Mouse (Mus musculus) kidney, embryonic 16.5 days (tissue): ENCODE data around the gene Fgfr2. TPM values are rescaled to one million over a fixed set of nuclear protein-coding genes. Genes with fewer than 3 reads are reported as not detected.

ENCODE experiments used
- ATAC-seq: fragments of 200-750 bp; cut with Nextera tagmentation; 2 replicates; pipeline ENCODE4 v1.8.0; 2017; ENCODE audit warnings: moderate TSS enrichment; ENCODE audit not compliant: low FRiP score, low TSS enrichment
- H3K27ac ChIP-seq: fragments of 300-500 bp; sonication (generic); 2 replicates; pipeline ENCODE4 v1.5.1; 2014; ENCODE audit warnings: low read length
- H3K27me3 ChIP-seq: fragments of 300-500 bp; sonication (generic); 2 replicates; pipeline ENCODE4 v1.6.1; 2014; ENCODE audit warnings: low read length, control low read depth, mixed read lengths; ENCODE audit not compliant: insufficient read depth
- H3K36me3 ChIP-seq: fragments of 300-500 bp; sonication (generic); 2 replicates; pipeline ENCODE4 v1.6.1; 2014; ENCODE audit warnings: low read length, control low read depth, mixed read lengths; ENCODE audit not compliant: insufficient read depth
- H3K4me1 ChIP-seq: fragments of 300-500 bp; sonication (generic); 2 replicates; pipeline ENCODE4 v1.6.1; 2014; ENCODE audit warnings: low read length, control low read depth, mixed read lengths; ENCODE audit not compliant: insufficient read depth
- H3K4me2 ChIP-seq: fragments of 300-500 bp; sonication (generic); replicated peaks from 2 replicates; pipeline ENCODE4 v1.6.1; 2014; ENCODE audit warnings: low read depth, low read length
- H3K4me3 ChIP-seq: fragments of 300-500 bp; sonication (generic); 2 replicates; pipeline ENCODE4 v1.5.1; 2014; ENCODE audit warnings: mild to moderate bottlenecking, low read length
- H3K9ac ChIP-seq: fragments of 300-500 bp; sonication (generic); replicated peaks from 2 replicates; pipeline ENCODE4 v1.6.1; 2014; ENCODE audit warnings: low read length
- H3K9me3 ChIP-seq: fragments of 300-500 bp; sonication (generic); 2 replicates; pipeline ENCODE4 v1.6.1; 2016; ENCODE audit warnings: low read length, control low read depth
- WGBS: fragments of 180-500 bp; shearing (Covaris S2); extraction: QIAGEN DNeasy Blood & Tissue Kit; methylation state at CpG from one replicate; pipeline ENCODE4 v1.1.7; 2014; 5-methylcytosine and 5-hydroxymethylcytosine counted together
- polyA plus RNA-seq: library from polyadenylated mRNA; unstranded; fragments of >200 nt; fragmentation: Nextera tagmentation; extraction: Ambion mirVana; gene quantifications from 2 replicates; pipeline ENCODE4 v1.2.1, GENCODE M21; 2015

The Fgfr2 gene
- polyA plus RNA-seq, 1 experiment from 2014 or later, result 118 TPM

DNA sequence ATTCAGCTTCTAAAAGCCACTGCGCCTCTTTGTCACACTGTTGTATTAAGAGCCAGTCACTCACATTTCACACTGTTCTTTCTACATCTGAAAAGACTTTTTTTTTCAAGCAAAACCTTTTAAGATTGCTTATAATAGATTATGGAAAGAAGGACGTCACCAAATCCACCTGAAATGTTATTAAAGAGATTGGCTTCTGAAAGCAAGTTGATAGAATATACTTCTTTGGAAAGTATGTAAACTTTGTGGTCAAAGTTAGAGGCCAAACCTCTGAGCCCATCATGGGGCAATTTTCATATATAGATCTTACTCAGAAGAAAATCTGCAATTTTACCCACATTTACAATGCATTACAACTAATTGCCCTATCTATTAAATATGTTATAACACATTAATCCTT lies 306.6 kb downstream of the Fgfr2 start:
- 81% methylated on average over 2 of the region's 2 CpGs for WGBS
- H3K9ac ChIP-seq, result no peak overlapping the region
- ATAC-seq, result no peak
- 0 out of 2 replicates have a peak, but pooled peaks cover 3% of the 10 kb centered on the region for H3K36me3 ChIP-seq
- no peaks in the 10 kb centered on the region for H3K27me3 ChIP-seq
- no peak overlapping the region for H3K27ac ChIP-seq
- peaks cover 12% of the 10 kb centered on the region for H3K4me1 ChIP-seq
- H3K4me2 ChIP-seq, result no peak overlapping the region
- H3K4me3 ChIP-seq, result no peak overlapping the region
- no peaks in the 10 kb centered on the region for H3K9me3 ChIP-seq

DNA sequence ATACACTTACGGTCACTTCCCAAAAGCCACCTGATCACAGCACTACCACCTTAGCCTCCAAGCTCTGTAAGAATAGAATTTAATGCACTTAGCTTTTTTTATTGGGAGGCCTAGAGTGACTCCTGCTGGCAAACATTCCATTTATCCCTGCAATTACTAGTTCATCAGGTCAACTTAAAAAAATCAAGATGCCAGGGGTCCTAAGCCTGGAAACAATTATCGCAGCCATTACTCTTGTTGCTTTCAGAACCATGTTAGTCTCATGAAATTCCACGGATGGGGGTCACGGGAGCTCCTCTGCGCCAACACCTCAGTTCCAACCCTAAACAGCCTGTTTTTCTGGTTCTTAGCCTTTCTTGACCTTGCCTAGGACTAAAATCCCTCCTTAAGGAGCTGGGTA lies 308.1 kb downstream of the Fgfr2 start:
- H3K4me2 ChIP-seq, result no peak overlapping the region
- no peak overlapping the region for H3K9ac ChIP-seq
- no peak for ATAC-seq
- H3K36me3 ChIP-seq, result 0 out of 2 replicates have a peak, but pooled peaks cover 3% of the 10 kb centered on the region
- H3K27me3 ChIP-seq, result no peaks in the 10 kb centered on the region
- no peaks in the 10 kb centered on the region for H3K9me3 ChIP-seq
- H3K4me3 ChIP-seq, result no peak overlapping the region
- H3K4me1 ChIP-seq, result peaks cover 24% of the 10 kb centered on the region
- no peak overlapping the region for H3K27ac ChIP-seq
- WGBS, result 75% methylated on average over 5 of the region's 5 CpGs

DNA sequence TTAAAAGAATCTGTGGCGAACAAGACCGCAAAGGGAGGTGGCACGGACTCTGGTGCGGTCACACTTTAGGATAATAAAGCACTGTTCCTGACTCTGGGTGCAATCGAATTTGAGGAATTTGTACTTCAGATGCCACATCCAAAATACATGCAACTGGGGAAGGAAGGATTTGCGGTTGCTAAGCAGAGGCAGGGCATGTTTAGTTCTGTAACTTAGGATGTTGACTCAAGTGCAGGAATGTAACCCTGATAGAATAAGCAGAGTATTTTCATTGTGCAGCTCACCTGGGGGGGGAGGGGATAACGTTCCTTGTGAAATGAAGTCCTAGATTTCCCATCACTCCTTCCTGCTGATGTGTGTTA lies 309.1 kb downstream of the Fgfr2 start:
- peak overlapping the region; percentile 73 for H3K4me3 ChIP-seq
- H3K27ac ChIP-seq, result peak overlapping the region; percentile 95
- no peaks in the 10 kb centered on the region for H3K27me3 ChIP-seq
- no peaks in the 10 kb centered on the region for H3K9me3 ChIP-seq
- peaks cover 34% of the 10 kb centered on the region for H3K4me1 ChIP-seq
- H3K4me2 ChIP-seq, result peak overlapping the region; percentile 85
- H3K9ac ChIP-seq, result peak overlapping the region; percentile 90
- H3K36me3 ChIP-seq, result 0 out of 2 replicates have a peak, but pooled peaks cover 3% of the 10 kb centered on the region
- WGBS, result 3% methylated on average over 7 of the region's 7 CpGs
- ATAC-seq, result no peak

DNA sequence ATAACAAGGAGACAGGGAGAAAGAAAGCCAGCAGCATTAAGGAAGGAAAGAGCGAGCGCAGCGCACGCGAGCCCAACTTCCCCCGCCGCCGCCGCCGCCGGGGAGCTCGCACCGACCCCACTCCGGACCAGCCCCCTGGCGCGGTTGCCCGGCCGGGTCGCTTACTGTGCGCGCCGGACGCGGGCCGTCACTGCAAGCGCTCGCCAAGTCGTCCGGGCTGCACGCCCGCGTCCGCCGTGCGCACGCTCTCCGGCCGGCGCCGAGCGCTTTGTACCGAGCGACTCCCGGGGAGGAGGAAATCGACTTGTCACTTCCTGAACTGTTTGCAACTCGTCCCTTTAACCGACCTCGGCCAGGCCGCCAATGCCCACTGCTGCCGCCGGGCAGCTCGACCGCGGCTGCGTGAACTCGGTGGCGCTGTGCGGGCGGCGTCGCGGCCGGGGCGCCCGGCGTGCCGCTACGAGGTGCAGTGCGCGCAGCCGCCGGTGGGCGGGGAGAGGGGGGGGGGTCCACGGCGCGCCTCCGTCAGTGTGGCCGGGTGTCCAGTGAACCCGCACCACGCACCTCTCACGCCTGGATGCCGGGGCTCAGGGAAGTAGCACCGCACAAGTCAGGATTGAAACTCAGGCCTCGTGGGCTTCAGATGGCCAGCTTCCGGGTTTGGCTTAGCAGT lies 309.6 kb downstream of the Fgfr2 start, which contains the start of gene Fam53b:
TSS of gene Fam53b (minus strand) at position 471 of the 673 bp plus-strand sequence.
- H3K4me3 ChIP-seq, result peak within 1 kb of the TSS; percentile 73
- H3K9me3 ChIP-seq, result no peaks in the 10 kb centered on the region
- H3K27ac ChIP-seq, result peak within 1 kb of the TSS; percentile 95
- no peaks in the 10 kb centered on the region for H3K27me3 ChIP-seq
- WGBS, result under 1% methylated on average over 82 of the region's 85 CpGs
- H3K4me1 ChIP-seq, result peaks cover 40% of the 10 kb centered on the region
- peak within 1 kb of the TSS; percentile 90 for H3K9ac ChIP-seq
- peak; percentile 64 for ATAC-seq
- peak within 1 kb of the TSS; percentile 85 for H3K4me2 ChIP-seq
- H3K36me3 ChIP-seq, result 0 out of 2 replicates have a peak, but pooled peaks cover 3% of the 10 kb centered on the region

DNA sequence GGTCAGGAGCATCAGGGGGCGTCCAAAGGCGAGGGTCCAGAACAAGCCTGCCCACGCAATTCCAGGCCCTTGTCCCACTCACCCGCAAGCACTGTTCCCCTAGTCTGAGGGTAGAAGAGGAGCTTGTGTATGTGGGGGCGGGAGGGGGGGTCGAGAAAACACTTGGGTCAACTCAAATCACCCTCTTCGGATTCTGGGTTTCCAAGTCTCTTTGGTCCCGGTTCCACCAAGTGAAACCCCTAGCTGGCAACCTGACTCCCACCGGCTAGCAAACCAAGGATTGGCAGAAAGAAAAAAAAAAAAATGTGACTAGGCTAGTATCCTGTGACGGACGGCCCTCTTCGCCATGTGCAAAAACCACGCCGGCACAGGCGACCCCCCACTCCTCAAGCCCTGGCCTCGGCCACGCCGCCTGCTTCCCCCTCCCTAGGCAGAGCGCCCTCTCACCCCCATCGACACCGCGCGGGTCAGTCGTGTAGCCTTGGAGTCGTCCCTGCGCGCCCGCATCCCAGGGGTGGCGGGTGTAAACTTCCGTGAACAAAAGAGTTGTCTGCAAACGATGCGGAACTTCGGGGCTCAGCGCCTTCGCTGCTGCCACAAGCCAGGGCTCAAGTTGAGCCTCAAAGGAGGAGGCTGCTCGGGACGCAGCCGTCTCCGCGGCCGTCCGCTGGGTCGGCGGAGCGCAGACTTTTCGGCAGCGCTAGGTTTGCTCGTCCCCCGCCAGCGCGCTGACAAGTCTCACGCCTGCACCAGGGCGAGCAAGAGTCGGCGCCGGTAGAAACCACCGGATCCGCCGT lies 310.3 kb downstream of the Fgfr2 start:
- no peaks in the 10 kb centered on the region for H3K36me3 ChIP-seq
- H3K27ac ChIP-seq, result peak overlapping the region; percentile 95
- peak overlapping the region; percentile 90 for H3K9ac ChIP-seq
- no peaks in the 10 kb centered on the region for H3K27me3 ChIP-seq
- ATAC-seq, result peak; percentile 50
- H3K4me3 ChIP-seq, result peak overlapping the region; percentile 73
- H3K4me2 ChIP-seq, result peak overlapping the region; percentile 85
- H3K9me3 ChIP-seq, result no peaks in the 10 kb centered on the region
- peaks cover 47% of the 10 kb centered on the region for H3K4me1 ChIP-seq
- under 1% methylated on average over 58 of the region's 59 CpGs for WGBS

DNA sequence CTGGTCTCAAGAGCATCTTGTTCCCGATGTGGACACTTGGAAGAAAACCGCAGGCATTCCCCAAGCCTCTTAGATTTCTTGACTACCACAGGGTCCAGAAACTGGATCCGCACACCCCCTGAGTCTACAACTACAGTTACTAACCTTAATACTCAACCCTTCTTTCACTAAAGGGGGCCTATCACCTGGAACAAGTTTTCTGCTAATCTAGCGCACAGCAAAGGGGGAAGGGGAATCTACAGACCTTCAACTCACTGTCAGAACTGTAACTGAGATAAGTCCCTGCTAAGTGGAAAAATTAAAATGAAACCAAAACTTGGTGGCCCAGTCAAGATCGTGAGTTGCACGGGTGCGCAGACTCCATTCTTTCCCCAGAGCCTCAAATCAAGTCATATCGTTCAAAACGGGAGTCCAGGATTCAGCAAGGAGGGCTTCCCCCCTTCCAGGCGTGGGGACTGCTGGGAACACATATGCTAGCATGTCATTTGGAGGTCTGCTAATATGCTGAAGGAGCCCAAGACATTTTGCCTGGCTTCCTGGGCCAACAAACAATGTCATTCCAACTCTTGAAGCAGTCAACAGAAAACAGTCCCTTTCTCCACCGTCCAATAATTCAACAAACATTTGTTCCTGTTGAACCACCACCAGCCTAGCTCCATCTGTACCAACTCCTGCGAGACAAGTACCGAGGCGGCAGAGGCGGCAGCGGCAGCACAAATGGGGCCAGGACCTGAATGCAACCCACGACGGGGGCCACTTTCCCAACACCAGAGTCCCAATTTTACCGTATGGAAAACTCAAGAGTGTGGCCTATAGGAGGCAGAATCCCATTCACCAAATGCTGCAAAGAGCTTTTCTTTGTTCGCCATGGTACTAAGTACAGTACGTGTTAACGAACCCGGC lies 311.2 kb downstream of the Fgfr2 start:
- no peaks in the 10 kb centered on the region for H3K27me3 ChIP-seq
- H3K9ac ChIP-seq, result peak overlapping the region; percentile 90
- WGBS, result 12% methylated on average over 23 of the region's 23 CpGs
- peak overlapping the region; percentile 85 for H3K4me2 ChIP-seq
- peaks cover 55% of the 10 kb centered on the region for H3K4me1 ChIP-seq
- H3K36me3 ChIP-seq, result no peaks in the 10 kb centered on the region
- peak overlapping the region; percentile 95; the same call in 1 of the 2 replicates for H3K27ac ChIP-seq
- peak overlapping the region; percentile 73 for H3K4me3 ChIP-seq
- no peaks in the 10 kb centered on the region for H3K9me3 ChIP-seq
- no peak for ATAC-seq

DNA sequence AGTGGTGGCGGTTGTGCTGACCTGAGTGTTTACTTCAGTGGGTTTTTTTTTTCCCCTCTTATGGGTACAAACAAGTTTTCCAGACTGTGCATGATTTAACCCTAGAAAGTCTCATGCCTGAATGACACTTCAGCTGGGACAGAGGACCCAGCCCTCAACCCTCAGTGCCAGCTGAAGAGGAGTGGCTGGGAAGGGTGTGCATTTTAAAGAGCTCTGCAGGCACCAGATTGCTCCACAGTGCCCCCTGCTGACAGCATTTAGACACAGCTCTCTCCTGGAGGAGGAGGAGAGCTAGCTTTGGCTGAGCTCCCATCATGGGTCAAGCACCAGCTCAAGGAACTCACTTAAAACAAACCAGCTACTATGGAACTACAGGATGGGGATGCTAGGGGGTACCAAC lies 312.3 kb downstream of the Fgfr2 start:
- Histone ChIP-seq H3K9me3 (no peaks in the 10 kb centered on the region), H3K27me3 (no peaks in the 10 kb centered on the region), H3K4me3 (no peak overlapping the region), H3K27ac (peak overlapping the region; percentile 66; the same call in 1 of the 2 replicates), H3K4me1 (peaks cover 59% of the 10 kb centered on the region), H3K4me2 (peak overlapping the region; percentile 85), H3K36me3 (no peaks in the 10 kb centered on the region), H3K9ac (no peak overlapping the region; the same call in 1 of the 2 replicates)
- 70% methylated on average over 1 of the region's 1 CpGs for WGBS
- ATAC-seq, result no peak

DNA sequence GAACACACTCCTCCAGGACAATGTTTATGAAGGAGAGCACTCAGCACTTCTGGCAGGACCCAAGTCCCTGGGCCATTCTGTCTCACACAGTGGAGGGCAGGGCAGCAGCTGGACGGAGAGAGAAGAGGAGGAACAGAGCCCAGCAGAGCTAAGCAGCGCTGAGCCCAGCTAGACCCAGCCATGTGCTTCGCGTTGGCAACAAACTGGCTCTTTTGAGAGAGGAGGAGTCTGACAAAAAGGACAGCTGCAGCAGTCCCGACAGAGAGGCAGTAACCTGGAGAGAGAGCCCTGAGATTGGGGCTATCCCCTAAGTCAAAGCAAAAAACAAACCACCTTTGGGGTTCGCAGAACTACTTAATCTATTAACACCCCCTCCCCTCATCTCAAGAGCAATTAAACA lies 312.8 kb downstream of the Fgfr2 start:
- H3K27me3 ChIP-seq, result no peaks in the 10 kb centered on the region
- no peak overlapping the region for H3K4me3 ChIP-seq
- no peaks in the 10 kb centered on the region for H3K9me3 ChIP-seq
- H3K4me2 ChIP-seq, result peak overlapping the region; percentile 21; the same call in 1 of the 2 replicates
- no peaks in the 10 kb centered on the region for H3K36me3 ChIP-seq
- H3K27ac ChIP-seq, result peak overlapping the region; percentile 66; the same call in 1 of the 2 replicates
- H3K9ac ChIP-seq, result peak overlapping the region; percentile 53; the same call in 1 of the 2 replicates
- ATAC-seq, result no peak
- peaks cover 59% of the 10 kb centered on the region for H3K4me1 ChIP-seq
- WGBS, result 28% methylated on average over 6 of the region's 6 CpGs

DNA sequence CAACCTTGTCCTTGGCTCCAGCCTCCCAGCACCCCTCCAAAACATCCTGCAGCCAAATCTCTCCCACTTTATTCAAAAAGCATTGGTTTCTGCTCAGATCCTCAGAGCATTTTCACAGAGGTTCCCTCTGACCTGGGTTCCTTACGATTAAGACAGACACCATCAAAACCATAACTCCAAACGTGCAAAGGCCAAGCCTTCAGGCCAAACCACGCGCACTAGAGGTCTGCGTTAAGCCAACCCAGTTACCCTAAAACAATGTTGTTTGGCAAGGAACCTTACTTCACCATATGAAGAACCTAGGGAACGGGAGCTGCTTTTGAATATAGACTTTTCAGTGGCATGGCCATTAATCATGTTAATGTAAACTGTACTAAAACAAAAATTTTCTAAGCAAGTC lies 313.4 kb downstream of the Fgfr2 start:
- 36% methylated on average over 6 of the region's 6 CpGs for WGBS
- Histone ChIP-seq H3K27me3 (no peaks in the 10 kb centered on the region), H3K9me3 (no peaks in the 10 kb centered on the region), H3K9ac (0 out of 2 replicates have a peak overlapping the region, but pooled peaks have one; percentile 27), H3K4me2 (peak overlapping the region; percentile 37), H3K4me1 (peaks cover 61% of the 10 kb centered on the region), H3K4me3 (no peak overlapping the region), H3K36me3 (no peaks in the 10 kb centered on the region), H3K27ac (peak overlapping the region; percentile 86)
- ATAC-seq, result no peak
